In the genomic region with DNA sequence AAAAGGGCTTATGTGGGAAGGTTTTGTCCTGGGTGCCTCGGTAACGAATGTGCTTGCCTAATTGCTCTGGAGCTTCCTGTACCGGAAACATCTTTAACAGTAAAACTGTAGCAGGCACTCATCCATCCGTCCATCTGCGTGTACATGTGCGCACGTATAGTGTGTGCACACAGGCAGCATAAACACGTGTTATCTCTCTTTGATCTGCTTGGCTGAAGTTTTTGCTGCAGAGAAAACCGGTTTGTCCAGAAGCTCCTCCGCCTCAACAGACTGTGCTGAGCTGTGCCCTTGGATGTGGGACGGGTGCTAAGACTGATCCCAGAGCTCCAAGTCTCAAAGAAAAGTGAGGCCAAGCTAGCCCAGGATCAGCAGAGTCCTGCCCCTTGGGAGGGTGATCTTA, we compare ENCODE assay signal across 11 mouse cellular contexts.
DNase-seq lines count a peak whose midpoint lies in the region; ATAC-seq and TF ChIP-seq lines count a peak whose summit lies in the region.
"Had no signal": no experiment of that assay in that cellular context is flagged by ENCODE, and none has a peak within 500 bp of the region (broad histone marks: within the 10 kb centered on the region; RNA-seq: fewer than 3 reads in every experiment).

No protein-coding gene starts in this region.

- no peak for TF ChIP-seq CTCF in lung, embryonic 14.5 days (IDR thresholded peaks at IDR 0.05; ENCODE audit: low read depth)

- WGBS in lung, embryonic 14.5 days = 32% methylated on average over 11 of the region's 11 CpGs
- 87% methylated on average over 11 of the region's 11 CpGs for WGBS in midbrain, embryonic 10.5 days

- peak; percentile 67 for ATAC-seq in lung, embryonic 14.5 days (ENCODE audit: insufficient read depth)
- ATAC-seq: midbrain, embryonic 16.5 days had no signal

- DNase-seq in lung, embryonic 14.5 days = peak; percentile 78
- no peak for DNase-seq in lung, postnatal 10 days
- DNase-seq in gonadal fat pad, adult 2 months (ENCODE audit: low read depth) = peak; percentile 73
- peak; percentile 41 for DNase-seq in layer of hippocampus, adult 9-11 months
- peak; percentile 10 for DNase-seq in urinary bladder, postnatal 25 days (ENCODE audit: low spot score)
- DNase-seq in right cerebral cortex, postnatal 25 days = no peak
- DNase-seq in midbrain, embryonic 10.5 days (ENCODE audit: low spot score) = no peak
- DNase-seq: cerebellum, adult 11-12 months had no signal

- no peaks in the 10 kb centered on the region for H3K9me3 ChIP-seq in lung, embryonic 14.5 days (ENCODE audit: low read depth, low read length)
- no peaks in the 10 kb centered on the region for H3K9me3 ChIP-seq in midbrain, embryonic 10.5 days (replicated peaks)
- H3K9me3 ChIP-seq: heart, embryonic 13.5 days had no signal

- H3K36me3 ChIP-seq in lung, embryonic 14.5 days (ENCODE audit: insufficient read depth) = no peaks in the 10 kb centered on the region
- H3K36me3 ChIP-seq in midbrain, embryonic 10.5 days = no peaks in the 10 kb centered on the region
- H3K36me3 ChIP-seq: heart, embryonic 13.5 days had no signal

- H3K4me2 ChIP-seq in lung, embryonic 14.5 days = peak overlapping the region; percentile 21; the same call in 1 of the 2 replicates
- H3K4me2 ChIP-seq: heart, embryonic 13.5 days; liver, embryonic 11.5 days had no signal

- peaks cover 25% of the 10 kb centered on the region for H3K4me1 ChIP-seq in lung, embryonic 14.5 days (ENCODE audit: insufficient read depth)
- peaks cover 19% of the 10 kb centered on the region for H3K4me1 ChIP-seq in midbrain, embryonic 10.5 days

- peak overlapping the region; percentile 81 for H3K27ac ChIP-seq in lung, embryonic 14.5 days (ENCODE audit: low read depth)
- H3K27ac ChIP-seq in midbrain, embryonic 10.5 days (replicated peaks) = no peak overlapping the region
- H3K27ac ChIP-seq: heart, embryonic 13.5 days had no signal

- no peak overlapping the region for H3K9ac ChIP-seq in lung, embryonic 14.5 days
- H3K9ac ChIP-seq: heart, embryonic 13.5 days had no signal

- H3K4me3 ChIP-seq in lung, embryonic 14.5 days (ENCODE audit: low read depth, low read length) = no peak overlapping the region
- H3K4me3 ChIP-seq in midbrain, embryonic 10.5 days = no peak overlapping the region
- H3K4me3 ChIP-seq: heart, embryonic 13.5 days had no signal

- H3K27me3 ChIP-seq in lung, embryonic 14.5 days (ENCODE audit: insufficient read depth, low read length) = no peaks in the 10 kb centered on the region
- 0 out of 2 replicates have a peak, but pooled peaks cover 5% of the 10 kb centered on the region for H3K27me3 ChIP-seq in midbrain, embryonic 10.5 days (ENCODE audit: low read depth, poor library complexity, severe bottlenecking)
- H3K27me3 ChIP-seq: heart, embryonic 13.5 days had no signal

Comparison
In these comparisons a context has a peak if more than half of its experiments do, and no peak if none do; other contexts are left out.
1. DNase-seq: peak in lung, embryonic 14.5 days (single experiment), gonadal fat pad, adult 2 months (single experiment), layer of hippocampus, adult 9-11 months (single experiment) and urinary bladder, postnatal 25 days (single experiment); none in lung, postnatal 10 days (single experiment), right cerebral cortex, postnatal 25 days (single experiment) and midbrain, embryonic 10.5 days (single experiment).